Mouse (Mus musculus) monocyte, adult 2 months (primary cell): Measurements from ENCODE around the gene Slc36a1.

Experiments
- DNase-seq, 2 experiments: peaks; one replicate each; pipeline ENCODE4 v3.0.0; 2022; ENCODE audit warnings: low spot score in 2 of 2, low read depth in 1 of 2

Slc36a1 gene

DNA sequence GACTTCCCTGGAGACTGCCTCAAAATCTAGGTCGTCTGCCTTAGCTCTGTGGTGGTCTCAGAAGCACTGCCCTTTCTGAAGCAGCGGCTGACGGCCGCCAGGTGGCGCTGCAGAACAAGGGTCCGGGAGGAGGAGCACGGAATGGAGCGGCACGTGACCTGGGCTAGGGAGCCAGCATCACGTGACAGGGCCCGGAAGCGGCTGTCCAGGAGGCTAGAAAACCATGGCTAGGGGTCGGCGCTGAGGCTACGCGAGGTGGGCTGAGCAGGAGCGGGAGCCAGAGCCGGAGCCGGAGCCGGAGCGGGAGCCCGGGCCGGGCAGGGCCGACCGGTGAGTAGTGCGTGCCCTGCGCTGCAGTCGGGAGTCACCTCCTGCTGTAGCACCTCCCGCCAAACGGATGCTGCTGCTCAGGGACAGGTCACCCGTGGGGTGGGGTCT is at the start of gene Slc36a1:
TSS of gene Slc36a1 (plus strand) at position 192 of the 438 bp plus-strand sequence.
- peak; percentile 89 to 90 for DNase-seq

- DNase-seq, result peak; percentile 41 to 65
Measured at GRCm38 (mm10) chr11:55154398-55155069, 49.6 kb upstream of the Slc36a1 start.

- DNase-seq, result peak; percentile 70 to 81
Measured at GRCm38 (mm10) chr11:55155070-55155421, 49.1 kb upstream of the Slc36a1 start.

DNA sequence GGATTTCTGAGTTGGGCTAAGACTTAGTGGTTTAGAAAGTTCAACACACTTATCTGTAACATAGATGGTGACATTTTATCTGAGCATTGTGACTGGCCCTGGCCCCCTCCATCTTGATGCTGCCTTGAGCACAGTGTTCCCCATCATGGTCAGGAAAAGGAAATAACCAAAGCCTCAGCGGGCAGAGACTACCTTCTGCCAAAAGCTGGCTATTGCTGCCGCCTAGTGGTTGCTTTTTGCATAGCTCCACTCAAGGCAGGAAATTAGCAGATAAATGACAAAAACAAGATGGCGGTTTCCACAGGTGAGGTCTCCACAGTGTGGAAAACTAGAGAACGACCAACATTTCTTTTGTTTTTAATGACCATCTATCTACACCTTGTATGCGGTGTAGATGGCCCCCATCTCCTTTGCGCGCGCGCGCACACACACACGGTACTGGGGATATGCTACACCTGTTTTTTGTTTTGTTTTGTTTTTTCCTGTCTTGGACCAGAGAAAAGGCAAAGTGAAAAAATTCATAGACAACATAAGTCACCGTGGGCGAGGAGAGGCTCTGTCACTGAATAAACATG is 45.3 kb upstream of the Slc36a1 start:
- peak; percentile 61 to 79 for DNase-seq

DNA sequence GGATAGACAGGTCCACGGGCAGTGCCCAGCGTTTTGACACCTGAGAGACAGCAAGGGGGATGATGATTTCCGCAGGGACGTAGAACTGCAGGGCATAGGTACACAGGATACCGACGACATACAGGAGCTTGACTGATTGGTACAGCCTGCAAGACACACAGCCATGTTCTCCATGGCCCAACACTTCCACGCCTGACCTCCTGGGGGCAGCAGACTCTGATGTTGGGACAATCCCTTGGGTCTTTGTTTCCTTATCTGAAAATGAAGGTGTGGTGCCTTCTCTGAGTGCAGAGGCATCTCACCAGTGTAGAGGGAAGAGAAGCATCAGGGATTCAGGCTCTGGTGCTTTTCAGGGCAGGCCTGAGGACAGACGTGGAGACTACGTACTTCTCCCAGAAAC is 41.5 kb upstream of the Slc36a1 start:
- peak; percentile 19 to 36 for DNase-seq

- peak; percentile 9 to 55 for DNase-seq
Measured at GRCm38 (mm10) chr11:55164723-55165122, 39.4 kb upstream of the Slc36a1 start.

GRCm38 (mm10) chr11:55165748-55166147 is 38.4 kb upstream of the Slc36a1 start:
- no peak for DNase-seq

GRCm38 (mm10) chr11:55168504-55168903 is 35.6 kb upstream of the Slc36a1 start:
- no peak for DNase-seq

DNA sequence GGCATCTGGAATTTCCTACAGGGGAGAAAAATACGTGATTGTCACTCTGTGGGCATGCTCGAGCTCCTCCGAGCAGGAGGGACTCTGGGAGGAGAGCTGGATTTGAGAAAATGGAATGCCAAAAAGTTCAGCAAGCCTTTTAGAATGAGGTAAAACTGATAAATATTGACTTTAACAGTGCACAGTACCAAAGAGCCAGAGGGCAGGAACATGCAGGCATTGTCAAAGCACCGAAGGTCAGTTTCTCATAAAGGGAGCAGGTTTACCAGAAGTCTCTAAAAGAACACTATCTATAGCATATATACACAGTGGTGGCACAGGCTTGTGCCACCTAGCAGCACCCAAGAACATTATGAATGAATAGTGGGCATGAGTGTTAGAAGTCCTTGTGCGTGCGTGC is 35.2 kb upstream of the Slc36a1 start:
- no peak for DNase-seq

DNA sequence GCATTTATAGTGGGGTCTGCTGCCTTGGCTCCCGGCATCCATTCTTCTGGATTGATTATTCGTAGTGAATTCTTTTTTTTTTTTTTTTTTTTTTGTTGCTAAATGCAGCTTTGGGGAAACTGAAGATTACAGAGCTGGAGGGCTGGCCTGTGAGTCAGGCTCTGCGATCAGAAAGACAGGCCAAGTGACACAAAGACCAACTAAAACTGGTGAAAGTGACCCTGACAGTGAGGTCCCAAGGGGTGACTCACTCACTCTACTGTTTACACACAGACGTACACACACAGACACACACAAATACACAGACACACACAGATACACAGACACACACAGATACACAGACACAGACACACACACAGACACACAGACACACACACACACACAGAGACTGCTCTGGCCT is 33.6 kb upstream of the Slc36a1 start:
- DNase-seq, result no peak

- no peak for DNase-seq
Measured at GRCm38 (mm10) chr11:55178830-55179229, 25.3 kb upstream of the Slc36a1 start.

GRCm38 (mm10) chr11:55179856-55180255 is 24.3 kb upstream of the Slc36a1 start:
- DNase-seq, result no peak

DNA sequence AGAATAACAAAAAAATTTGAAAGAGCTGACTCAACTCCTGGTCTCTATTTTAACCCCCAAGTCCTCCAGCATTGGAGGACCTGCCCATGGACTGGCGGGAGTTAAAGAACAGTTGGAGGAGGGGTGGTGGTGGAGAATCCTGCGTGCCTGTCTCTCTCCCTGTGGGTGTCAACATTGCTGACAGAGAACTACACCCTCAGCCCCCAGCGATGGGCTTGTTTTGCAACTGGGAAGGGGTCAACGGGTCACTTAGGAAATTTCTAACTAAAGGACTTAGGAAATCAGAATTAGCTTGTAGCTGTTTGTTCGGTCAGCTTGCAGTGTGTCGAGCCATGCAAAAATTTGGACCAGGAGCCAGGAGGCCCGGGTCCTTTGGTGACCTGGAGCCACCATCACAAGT is 21.0 kb upstream of the Slc36a1 start:
- no peak for DNase-seq

DNA sequence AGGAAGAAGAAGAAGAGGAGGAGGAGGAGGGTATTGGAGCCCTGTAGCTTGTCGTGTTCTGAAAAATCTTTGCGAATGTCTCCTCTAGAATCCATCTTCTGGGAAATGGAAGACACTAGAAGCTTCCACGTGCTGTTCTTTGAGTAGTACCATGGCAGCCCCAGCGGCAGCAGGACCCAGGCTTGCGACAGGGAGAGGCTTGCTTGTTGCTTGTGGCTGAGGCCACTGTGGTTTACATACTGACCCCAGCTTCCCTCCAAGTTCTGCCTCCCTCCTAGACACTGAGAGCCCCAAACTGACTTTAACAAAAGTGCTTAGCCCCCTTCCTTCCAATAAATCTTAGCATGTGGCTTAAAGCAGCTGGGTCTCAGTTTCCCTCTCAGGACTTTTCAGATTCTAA is 19.9 kb upstream of the Slc36a1 start:
- DNase-seq, result no peak

DNA sequence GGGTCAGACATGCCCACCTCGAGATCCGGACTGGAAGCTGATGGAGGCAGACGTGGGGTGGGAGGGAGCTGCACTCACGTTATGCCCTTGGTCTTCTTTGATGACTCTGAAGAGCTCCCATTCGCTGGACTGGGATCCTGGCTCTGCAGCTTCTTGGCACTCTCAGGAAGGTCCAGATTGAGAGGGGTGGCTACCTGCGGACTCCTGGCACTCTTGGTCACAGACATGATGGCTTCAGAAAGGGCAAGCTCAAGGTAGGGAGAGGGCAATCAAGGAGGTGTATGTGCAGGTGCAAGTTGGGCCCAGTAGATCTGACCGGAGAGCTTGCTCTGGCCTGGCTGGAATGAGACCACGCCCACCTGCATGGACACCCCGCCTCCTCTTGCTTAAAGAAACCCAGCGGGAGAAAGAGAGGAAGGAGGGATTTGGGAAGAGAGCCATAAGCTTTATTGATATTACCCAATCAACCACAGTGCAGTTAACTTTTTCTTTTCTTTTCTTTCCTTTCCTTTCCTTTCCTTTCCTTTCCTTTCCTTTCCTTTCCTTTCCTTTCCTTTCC is 19.3 kb upstream of the Slc36a1 start, which contains the start of gene Slc36a2:
TSS of gene Slc36a2 (minus strand) at position 345 of the 559 bp plus-strand sequence.
- DNase-seq, result no peak

DNA sequence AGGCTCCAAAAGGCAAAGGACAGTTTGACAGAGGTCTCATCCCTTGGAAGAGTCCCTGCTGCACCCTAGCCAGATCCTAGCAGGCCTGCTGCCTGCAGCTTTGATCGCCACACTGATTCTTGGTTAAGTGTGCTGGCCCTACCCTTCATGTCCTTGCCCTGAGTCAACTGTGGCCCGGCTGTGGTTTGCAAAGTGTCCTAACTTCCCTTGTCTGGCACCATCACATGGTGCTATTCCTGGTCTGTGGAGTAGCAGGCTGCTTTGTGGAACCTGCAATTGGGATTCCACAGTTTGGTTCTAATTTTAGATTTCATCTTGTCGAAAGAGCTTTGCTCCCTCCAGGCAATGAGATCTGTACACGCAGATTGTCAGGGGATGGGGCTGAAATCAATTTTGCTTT is 16.9 kb upstream of the Slc36a1 start:
- no peak for DNase-seq

- DNase-seq, result no peak
Measured at GRCm38 (mm10) chr11:55187777-55188176, 16.4 kb upstream of the Slc36a1 start.

- DNase-seq, result no peak
Measured at GRCm38 (mm10) chr11:55190216-55190615, 13.9 kb upstream of the Slc36a1 start.

GRCm38 (mm10) chr11:55197086-55197485 is 7.1 kb upstream of the Slc36a1 start:
- no peak for DNase-seq

- no peak for DNase-seq
Measured at GRCm38 (mm10) chr11:55197740-55198510, 6.2 kb upstream of the Slc36a1 start.

DNA sequence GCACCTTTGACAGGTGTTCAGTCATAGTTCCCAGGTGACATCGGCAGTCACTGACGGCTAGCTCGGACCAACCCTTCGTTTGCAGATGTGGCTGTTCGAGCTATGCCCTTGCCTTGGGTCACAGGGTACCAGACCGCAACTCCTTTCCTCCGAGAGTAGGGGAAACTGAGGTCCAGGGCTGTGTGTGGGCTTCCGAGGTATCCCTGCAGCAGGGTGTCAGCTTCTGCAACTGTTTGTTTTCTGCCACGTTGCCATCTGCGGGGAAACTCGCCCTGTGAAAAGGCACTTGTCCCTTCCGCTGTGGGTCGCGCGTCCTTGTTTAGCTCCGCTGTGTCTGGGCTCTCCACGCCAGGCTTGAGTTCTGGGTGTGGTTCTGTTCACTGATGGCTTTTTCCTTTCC is 452 bp downstream of the Slc36a1 start:
- no peak for DNase-seq
